Mouse (Mus musculus) lung, embryonic 16.5 days (tissue): ENCODE data around the gene Gsn. TPM values are rescaled to one million over a fixed set of nuclear protein-coding genes. Genes with fewer than 3 reads are reported as not detected.

Source experiments
- ATAC-seq: fragments of 200-750 bp; cut with Nextera tagmentation; 2 replicates; pipeline ENCODE4 v1.8.0; 2017; ENCODE audit warnings: low read depth, mild to moderate bottlenecking, moderate library complexity
- H3K27ac ChIP-seq: fragments of 300-500 bp; sonication (generic); 2 replicates; pipeline ENCODE4 v1.5.1; 2014; ENCODE audit warnings: mild to moderate bottlenecking, control low read depth, low read length
- H3K27me3 ChIP-seq: fragments of 300-500 bp; sonication (generic); 2 replicates; pipeline ENCODE4 v1.6.1; 2014; ENCODE audit warnings: low read depth, low read length, mixed read lengths; ENCODE audit not compliant: control insufficient read depth, insufficient read depth
- H3K36me3 ChIP-seq: fragments of 300-500 bp; sonication (generic); 2 replicates; pipeline ENCODE4 v1.6.1; 2014; ENCODE audit warnings: low read length; ENCODE audit not compliant: control insufficient read depth, insufficient read depth
- H3K4me1 ChIP-seq: fragments of 300-500 bp; sonication (generic); replicated peaks from 2 replicates; pipeline ENCODE4 v1.6.1; 2014; ENCODE audit warnings: low read length, mixed read lengths; ENCODE audit not compliant: control insufficient read depth, insufficient read depth
- H3K4me2 ChIP-seq: fragments of 300-500 bp; sonication (generic); 2 replicates; pipeline ENCODE4 v1.6.1; 2014; ENCODE audit warnings: low read depth, low read length, control low read depth
- H3K4me3 ChIP-seq: fragments of 300-500 bp; sonication (generic); 2 replicates; pipeline ENCODE4 v1.5.1; 2014; ENCODE audit warnings: mild to moderate bottlenecking, low read length, control low read depth
- H3K9ac ChIP-seq: fragments of 300-500 bp; sonication (generic); 2 replicates; pipeline ENCODE4 v1.6.1; 2014; ENCODE audit warnings: low read length, control low read depth
- H3K9me3 ChIP-seq: fragments of 300-500 bp; sonication (generic); 2 replicates; pipeline ENCODE4 v1.6.1; 2016; ENCODE audit warnings: low read length; ENCODE audit not compliant: control insufficient read depth
- WGBS: fragments of 180-500 bp; shearing (Covaris S2); extraction: QIAGEN DNeasy Blood & Tissue Kit; methylation state at CpG from one replicate; pipeline ENCODE4 v1.1.7; 2014; 5-methylcytosine and 5-hydroxymethylcytosine counted together
- polyA plus RNA-seq: library from polyadenylated mRNA; unstranded; fragments of >200 nt; fragmentation: Nextera tagmentation; extraction: Ambion mirVana; gene quantifications from 2 replicates; pipeline ENCODE4 v1.2.1, GENCODE M21; 2015

The Gsn gene
- polyA plus RNA-seq, 1 experiment from 2014 or later: 241 TPM

GRCm38 (mm10) chr2:35269136-35269535 is 13.0 kb downstream of the Gsn start:
- Histone ChIP-seq H3K27me3 (no peaks in the 10 kb centered on the region), H3K9ac (no peak overlapping the region), H3K4me2 (no peak overlapping the region), H3K4me3 (no peak overlapping the region), H3K4me1 (peaks cover 60% of the 10 kb centered on the region), H3K36me3 (no peaks in the 10 kb centered on the region), H3K9me3 (no peaks in the 10 kb centered on the region), H3K27ac (peak overlapping the region; percentile 97)
- 77% methylated on average over 6 of the region's 6 CpGs for WGBS
- ATAC-seq: no peak

GRCm38 (mm10) chr2:35269716-35270260 is 13.6 kb downstream of the Gsn start:
- H3K9ac ChIP-seq: peak overlapping the region; percentile 21
- H3K36me3 ChIP-seq: no peaks in the 10 kb centered on the region
- H3K27ac ChIP-seq: peak overlapping the region; percentile 71
- no peak overlapping the region for H3K4me3 ChIP-seq
- ATAC-seq: no peak
- no peaks in the 10 kb centered on the region for H3K9me3 ChIP-seq
- peaks cover 60% of the 10 kb centered on the region for H3K4me1 ChIP-seq
- WGBS: 57% methylated on average over 4 of the region's 4 CpGs
- no peak overlapping the region for H3K4me2 ChIP-seq
- no peaks in the 10 kb centered on the region for H3K27me3 ChIP-seq

- Histone ChIP-seq H3K27ac (peak overlapping the region; percentile 71), H3K4me1 (peaks cover 55% of the 10 kb centered on the region), H3K9ac (no peak overlapping the region; the same call in 1 of the 2 replicates), H3K4me2 (no peak overlapping the region), H3K36me3 (no peaks in the 10 kb centered on the region), H3K4me3 (no peak overlapping the region), H3K27me3 (no peaks in the 10 kb centered on the region), H3K9me3 (no peaks in the 10 kb centered on the region)
- 21% methylated on average over 10 of the region's 10 CpGs for WGBS
- no peak for ATAC-seq
Measured at GRCm38 (mm10) chr2:35270531-35270984, 14.4 kb downstream of the Gsn start.

- no peak for ATAC-seq
- H3K27ac ChIP-seq: peak overlapping the region; percentile 18
- WGBS: 41% methylated on average over 2 of the region's 2 CpGs
Measured at GRCm38 (mm10) chr2:35271817-35272216, 15.6 kb downstream of the Gsn start.

GRCm38 (mm10) chr2:35272881-35273280 is 16.7 kb downstream of the Gsn start:
- H3K27me3 ChIP-seq: no peaks in the 10 kb centered on the region
- H3K4me1 ChIP-seq: peaks cover 58% of the 10 kb centered on the region
- no peak overlapping the region for H3K4me2 ChIP-seq
- no peaks in the 10 kb centered on the region for H3K9me3 ChIP-seq
- 77% methylated on average over 6 of the region's 6 CpGs for WGBS
- no peaks in the 10 kb centered on the region for H3K36me3 ChIP-seq
- H3K4me3 ChIP-seq: no peak overlapping the region
- ATAC-seq: no peak
- peak overlapping the region; percentile 84 for H3K27ac ChIP-seq
- no peak overlapping the region for H3K9ac ChIP-seq

More at GRCm38 (mm10) chr2:35271817-35272216, 15.6 kb downstream of the Gsn start:
- Histone ChIP-seq H3K4me1 (peaks cover 51% of the 10 kb centered on the region), H3K9ac (no peak overlapping the region), H3K27me3 (no peaks in the 10 kb centered on the region), H3K9me3 (no peaks in the 10 kb centered on the region), H3K4me3 (no peak overlapping the region), H3K4me2 (no peak overlapping the region), H3K36me3 (no peaks in the 10 kb centered on the region)

- H3K9me3 ChIP-seq: no peaks in the 10 kb centered on the region
- no peak overlapping the region for H3K4me2 ChIP-seq
- no peak overlapping the region for H3K4me3 ChIP-seq
- no peaks in the 10 kb centered on the region for H3K27me3 ChIP-seq
- peak overlapping the region; percentile 84 for H3K27ac ChIP-seq
- no peaks in the 10 kb centered on the region for H3K36me3 ChIP-seq
- H3K4me1 ChIP-seq: peaks cover 56% of the 10 kb centered on the region
- ATAC-seq: peak; percentile 75
- WGBS: 24% methylated on average over 2 of the region's 2 CpGs
- H3K9ac ChIP-seq: no peak overlapping the region
Measured at GRCm38 (mm10) chr2:35273536-35273935, 17.4 kb downstream of the Gsn start.

- Histone ChIP-seq H3K27ac (peak overlapping the region; percentile 93), H3K36me3 (no peaks in the 10 kb centered on the region), H3K4me1 (peaks cover 40% of the 10 kb centered on the region), H3K4me3 (no peak overlapping the region), H3K27me3 (no peaks in the 10 kb centered on the region; the same call in 1 of the 2 replicates), H3K9me3 (no peaks in the 10 kb centered on the region), H3K4me2 (no peak overlapping the region), H3K9ac (no peak overlapping the region; the same call in 1 of the 2 replicates)
- ATAC-seq: peak; percentile 77
- 40% methylated on average over 3 of the region's 3 CpGs for WGBS
Measured at GRCm38 (mm10) chr2:35277686-35278085, 21.5 kb downstream of the Gsn start.

- 68% methylated on average over 7 of the region's 7 CpGs for WGBS
- peak; percentile 26; the same call in 1 of the 2 replicates for ATAC-seq
- no peaks in the 10 kb centered on the region; the same call in 1 of the 2 replicates for H3K27me3 ChIP-seq
Measured at GRCm38 (mm10) chr2:35278371-35279210, 22.4 kb downstream of the Gsn start.

GRCm38 (mm10) chr2:35280001-35280400 is 23.8 kb downstream of the Gsn start:
- H3K4me2 ChIP-seq: no peak overlapping the region

More at GRCm38 (mm10) chr2:35278371-35279210, 22.4 kb downstream of the Gsn start:
- Histone ChIP-seq H3K27ac (peak overlapping the region; percentile 93), H3K4me2 (no peak overlapping the region), H3K9me3 (no peaks in the 10 kb centered on the region), H3K9ac (no peak overlapping the region), H3K4me1 (peaks cover 33% of the 10 kb centered on the region), H3K4me3 (no peak overlapping the region), H3K36me3 (no peaks in the 10 kb centered on the region)

More at GRCm38 (mm10) chr2:35280001-35280400, 23.8 kb downstream of the Gsn start:
- no peaks in the 10 kb centered on the region for H3K9me3 ChIP-seq
- WGBS: 58% methylated on average over 3 of the region's 3 CpGs
- no peak overlapping the region for H3K27ac ChIP-seq
- no peaks in the 10 kb centered on the region for H3K36me3 ChIP-seq
- H3K9ac ChIP-seq: no peak overlapping the region
- H3K4me3 ChIP-seq: no peak overlapping the region
- ATAC-seq: no peak
- peaks cover 40% of the 10 kb centered on the region for H3K4me1 ChIP-seq
- no peaks in the 10 kb centered on the region; the same call in 1 of the 2 replicates for H3K27me3 ChIP-seq
